In genomic region chr16:20620399-20620735, GRCm38 (mm10) we compare ENCODE assay signal across 8 mouse cellular contexts. TPM values are rescaled to one million over a fixed set of nuclear protein-coding genes. Genes with fewer than 3 reads are reported as not detected.
DNase-seq lines count a peak whose midpoint lies in the region; ATAC-seq and TF ChIP-seq lines count a peak whose summit lies in the region.

No protein-coding gene starts in this region.

- peak overlapping the region; percentile 69 for H3K4me3 ChIP-seq in erythroblast, embryonic 14.5 days (replicated peaks)
- peak overlapping the region in 2 of 3 experiments; percentile 62 to 80 for H3K4me3 ChIP-seq in CH12.LX (replicated peaks in 1 of 3; ENCODE audit: low read depth in 2 of 3, low read length in 2 of 3, poor library complexity in 1 of 3)
- peak overlapping the region; percentile 75 for H3K4me3 ChIP-seq in forebrain, embryonic 12.5 days (replicated peaks)
- peak overlapping the region; percentile 69 for H3K4me3 ChIP-seq in liver, embryonic 13.5 days (replicated peaks)

- TF ChIP-seq RAD21 in CH12.LX (IDR thresholded peaks at IDR 0.05; ENCODE audit: low read depth, low read length) = no peak

- 2% methylated on average over 9 of the region's 9 CpGs for WGBS in forebrain, embryonic 12.5 days
- 0% methylated on average over 9 of the region's 9 CpGs for WGBS in liver, embryonic 13.5 days (ENCODE audit: insufficient replicate concordance)

- peak overlapping the region; percentile 72 for H3K4me2 ChIP-seq in CH12.LX (ENCODE audit: insufficient read depth, low read depth, poor library complexity, severe bottlenecking)
- peak overlapping the region; percentile 75 for H3K4me2 ChIP-seq in forebrain, embryonic 12.5 days
- peak overlapping the region; percentile 95 for H3K4me2 ChIP-seq in liver, embryonic 13.5 days

- peaks cover 27% of the 10 kb centered on the region for H3K4me1 ChIP-seq in erythroblast, embryonic 14.5 days (ENCODE audit: control insufficient read depth)
- peaks cover 4 to 27% of the 10 kb centered on the region in 2 experiments; a peak in 3 of 4 replicates for H3K4me1 ChIP-seq in CH12.LX (ENCODE audit: control insufficient read depth in 1 of 2, insufficient read depth in 2 of 2)
- H3K4me1 ChIP-seq in forebrain, embryonic 12.5 days = peaks cover 30% of the 10 kb centered on the region
- peaks cover 35% of the 10 kb centered on the region for H3K4me1 ChIP-seq in liver, embryonic 13.5 days (replicated peaks)

- DNase-seq in CH12.LX (ENCODE audit: extremely low read depth) = no peak
- no peak for DNase-seq in liver, embryonic 13.5 days
- no peak for DNase-seq in left cerebral cortex, adult 18-20 months (ENCODE audit: low spot score in 2 of 2)
- no peak for DNase-seq in layer of hippocampus, adult 9-10 months (ENCODE audit: low spot score)
- DNase-seq in urinary bladder, postnatal 10 days (ENCODE audit: low spot score) = no peak

- in situ Hi-C loops in CH12.LX (cut with MboI; ENCODE audit: low pct_ligation_motif_present, low pct_unique_long_range_greater_than_20kb, low sequenced_read_pairs) = no loop called here

- no peak overlapping the region; the same call in 1 of the 2 replicates for H3K9ac ChIP-seq in CH12.LX (ENCODE audit: insufficient read depth, low read depth)
- peak overlapping the region; percentile 87 for H3K9ac ChIP-seq in forebrain, embryonic 12.5 days
- H3K9ac ChIP-seq in liver, embryonic 13.5 days = peak overlapping the region; percentile 71; the same call in 1 of the 2 replicates

- H3K9me3 ChIP-seq in erythroblast, embryonic 14.5 days (ENCODE audit: control insufficient read depth, low read length) = peaks cover 12% of the 10 kb centered on the region; the same call in 1 of the 2 replicates
- H3K9me3 ChIP-seq in CH12.LX (replicated peaks; ENCODE audit: low read length) = peaks cover 17% of the 10 kb centered on the region
- no peaks in the 10 kb centered on the region for H3K9me3 ChIP-seq in forebrain, embryonic 12.5 days
- no peaks in the 10 kb centered on the region for H3K9me3 ChIP-seq in liver, embryonic 13.5 days (replicated peaks)

- H3K27ac ChIP-seq in CH12.LX (ENCODE audit: insufficient read depth, low read depth) = no peak overlapping the region
- peak overlapping the region; percentile 82 for H3K27ac ChIP-seq in forebrain, embryonic 12.5 days
- H3K27ac ChIP-seq in liver, embryonic 13.5 days = no peak overlapping the region

- no peak for TF ChIP-seq POLR2A in CH12.LX (IDR thresholded peaks at IDR 0.05; ENCODE audit: low read depth, low read length)

- no peak for ATAC-seq in erythroblast, adult 5-6 weeks (replicated peaks; ENCODE audit: low FRiP score, poor library complexity, severe bottlenecking)
- ATAC-seq in forebrain, embryonic 12.5 days (ENCODE audit: low FRiP score) = peak; percentile 4
- ATAC-seq in liver, embryonic 13.5 days (ENCODE audit: low read depth) = no peak

- peaks cover 79% of the 10 kb centered on the region for H3K27me3 ChIP-seq in erythroblast, embryonic 14.5 days (ENCODE audit: control insufficient read depth)
- H3K27me3 ChIP-seq in CH12.LX (replicated peaks) = no peaks in the 10 kb centered on the region
- H3K27me3 ChIP-seq in forebrain, embryonic 12.5 days = peaks cover 9% of the 10 kb centered on the region; the same call in 1 of the 2 replicates
- peaks cover 69% of the 10 kb centered on the region for H3K27me3 ChIP-seq in liver, embryonic 13.5 days

- H3K79me2 ChIP-seq in CH12.LX (replicated peaks; ENCODE audit: control insufficient read depth, extremely low read depth, insufficient read depth, poor library complexity, severe bottlenecking) = no peaks in the 10 kb centered on the region

- no peaks in the 10 kb centered on the region for H3K36me3 ChIP-seq in erythroblast, embryonic 14.5 days (ENCODE audit: control insufficient read depth)
- H3K36me3 ChIP-seq in CH12.LX (replicated peaks in 1 of 2; ENCODE audit: control insufficient read depth in 1 of 2, insufficient read depth in 1 of 2, low read length in 1 of 2) = peaks cover 2 to 52% of the 10 kb centered on the region in 2 experiments
- peaks cover 5% of the 10 kb centered on the region; the same call in 1 of the 2 replicates for H3K36me3 ChIP-seq in forebrain, embryonic 12.5 days (replicated peaks)
- H3K36me3 ChIP-seq in liver, embryonic 13.5 days = no peaks in the 10 kb centered on the region

- no peak for TF ChIP-seq CTCF in CH12.LX (conservative IDR thresholded peaks at IDR 0.05 in 1 of 2, IDR thresholded peaks at IDR 0.05 in 1 of 2; ENCODE audit: low read depth in 2 of 2, low read length in 2 of 2)

- dilution Hi-C loops in CH12.LX (cut with MboI; ENCODE audit: extremely low pct_ligation_motif_present, extremely low pct_unique_long_range_greater_than_20kb, low sequenced_read_pairs) = no loop called here

- no peak for TF ChIP-seq EP300 in CH12.LX (IDR thresholded peaks at IDR 0.05; ENCODE audit: low read length)

TF ChIP-seq in CH12.LX, 34 proteins besides CTCF, POLR2A, EP300 and RAD21 (continues in another document):
- TF ChIP-seq MYC (IDR thresholded peaks at IDR 0.05; ENCODE audit: low read depth, low read length) (no peak), MXI1 (IDR thresholded peaks at IDR 0.05; ENCODE audit: low read depth, low read length) (no peak), TBP (conservative IDR thresholded peaks at IDR 0.05; ENCODE audit: low read depth, low read length) (no peak), RCOR1 (conservative IDR thresholded peaks at IDR 0.05; ENCODE audit: low read depth, low read length) (no peak), MAX (IDR thresholded peaks at IDR 0.05; ENCODE audit: low read length) (no peak), UBTF (IDR thresholded peaks at IDR 0.05; ENCODE audit: low read depth, low read length) (no peak), SMC3 (IDR thresholded peaks at IDR 0.05; ENCODE audit: low read depth, low read length) (no peak), CHD2 (IDR thresholded peaks at IDR 0.05; ENCODE audit: low read length) (no peak), JUND (conservative IDR thresholded peaks at IDR 0.05; ENCODE audit: low read depth, low read length) (no peak), ZNF384 (IDR thresholded peaks at IDR 0.05; ENCODE audit: low read depth, low read length) (no peak), ZMIZ1 (IDR thresholded peaks at IDR 0.05; ENCODE audit: low read depth, low read length) (no peak)

RNA-seq across cellular contexts. Expression of gene Camk2n2, which starts 0.7 kb away (rescaled TPM):
- not detected in 2 replicates for polyA plus RNA-seq in erythroblast, embryonic 14.5 days (2012)
- total RNA-seq in erythroblast, adult 5-6 weeks (2015; ENCODE audit: low replicate concordance) = not detected in 2 replicates
- 0.94 TPM in 1 of 2 replicates, not detected in the other for total RNA-seq in erythroblast, adult 5-6 weeks (2017; ENCODE audit: low replicate concordance)
- total RNA-seq in CH12.LX (2012; rRNA removed) (2.0 and 2.3 TPM in 2 replicates), CH12.LX (2014; rRNA removed) (1.4 and 1.5 TPM in 2 replicates)
- 7.0 and 7.2 TPM in 2 replicates for polyA plus RNA-seq in CH12.LX (2012; ENCODE audit: insufficient read length, low read depth)
- polyA plus RNA-seq in forebrain, embryonic 12.5 days (2016; fragmentation: Nextera tagmentation; extraction: Ambion mirVana) = 7.4 and 7.9 TPM in 2 replicates
- 0.10 and 0.30 TPM in 2 replicates for polyA plus RNA-seq in liver, embryonic 13.5 days (2015; fragmentation: Nextera tagmentation; extraction: Ambion mirVana)
- 100 to 1,000 TPM; 189 to 201 TPM for total RNA-seq in left cerebral cortex, adult 18-20 months (2021)

RNA-seq across cellular contexts. Expression of gene Alg3, which starts 8.8 kb away (rescaled TPM):
- 1.2 and 1.4 TPM in 2 replicates for polyA plus RNA-seq in erythroblast, embryonic 14.5 days (2012)
- total RNA-seq in erythroblast, adult 5-6 weeks (2015; ENCODE audit: low replicate concordance) = 7.7 and 22.7 TPM in 2 replicates
- 1.4 TPM in 1 of 2 replicates, not detected in the other for total RNA-seq in erythroblast, adult 5-6 weeks (2017; ENCODE audit: low replicate concordance)
- total RNA-seq in CH12.LX (2012; rRNA removed) (22.7 and 25.6 TPM in 2 replicates), CH12.LX (2014; rRNA removed) (16.0 and 17.2 TPM in 2 replicates)
- 70.4 and 81.1 TPM in 2 replicates for polyA plus RNA-seq in CH12.LX (2012; ENCODE audit: insufficient read length, low read depth)
- 40.1 and 41.5 TPM in 2 replicates for polyA plus RNA-seq in forebrain, embryonic 12.5 days (2016; fragmentation: Nextera tagmentation; extraction: Ambion mirVana)
- 27.6 and 29.0 TPM in 2 replicates for polyA plus RNA-seq in liver, embryonic 13.5 days (2015; fragmentation: Nextera tagmentation; extraction: Ambion mirVana)
- total RNA-seq in left cerebral cortex, adult 18-20 months (2021) = 10 to 100 TPM; 11.7 to 13.4 TPM

RNA-seq across cellular contexts. Expression of gene Gm49333, which starts 9.0 kb away (rescaled TPM):
- not detected in 2 replicates for polyA plus RNA-seq in erythroblast, embryonic 14.5 days (2012)
- total RNA-seq in erythroblast, adult 5-6 weeks (2015; ENCODE audit: low replicate concordance) = not detected in 2 replicates
- not detected in 2 replicates for total RNA-seq in erythroblast, adult 5-6 weeks (2017; ENCODE audit: low replicate concordance)
- total RNA-seq in CH12.LX (2012; rRNA removed) (0.08 TPM in 1 of 2 replicates, not detected in the other), CH12.LX (2014; rRNA removed) (not detected in 2 replicates)
- polyA plus RNA-seq in CH12.LX (2012; ENCODE audit: insufficient read length, low read depth) = not detected in 2 replicates
- polyA plus RNA-seq in forebrain, embryonic 12.5 days (2016; fragmentation: Nextera tagmentation; extraction: Ambion mirVana) = not detected in 2 replicates
- polyA plus RNA-seq in liver, embryonic 13.5 days (2015; fragmentation: Nextera tagmentation; extraction: Ambion mirVana) = not detected in 2 replicates
- not detected for total RNA-seq in left cerebral cortex, adult 18-20 months (2021)

RNA-seq across cellular contexts. Expression of gene Eef1akmt4, which starts 9.0 kb away (rescaled TPM):
- 0.24 and 0.43 TPM in 2 replicates for polyA plus RNA-seq in erythroblast, embryonic 14.5 days (2012)
- 8.2 and 10.6 TPM in 2 replicates for total RNA-seq in erythroblast, adult 5-6 weeks (2015; ENCODE audit: low replicate concordance)
- total RNA-seq in erythroblast, adult 5-6 weeks (2017; ENCODE audit: low replicate concordance) = 0.60 and 0.98 TPM in 2 replicates
- total RNA-seq in CH12.LX (2012; rRNA removed) (50.7 and 54.6 TPM in 2 replicates), CH12.LX (2014; rRNA removed) (82.8 and 86.9 TPM in 2 replicates)
- polyA plus RNA-seq in CH12.LX (2012; ENCODE audit: insufficient read length, low read depth) = 49.5 and 53.3 TPM in 2 replicates
- 18.9 and 22.5 TPM in 2 replicates for polyA plus RNA-seq in forebrain, embryonic 12.5 days (2016; fragmentation: Nextera tagmentation; extraction: Ambion mirVana)
- 21.5 and 23.7 TPM in 2 replicates for polyA plus RNA-seq in liver, embryonic 13.5 days (2015; fragmentation: Nextera tagmentation; extraction: Ambion mirVana)
- total RNA-seq in left cerebral cortex, adult 18-20 months (2021) = 1 to 10 TPM; 1.9 to 2.9 TPM

RNA-seq across cellular contexts. Expression of gene Ece2, which starts 9.3 kb away (rescaled TPM):
- not detected in 2 replicates for polyA plus RNA-seq in erythroblast, embryonic 14.5 days (2012)
- total RNA-seq in erythroblast, adult 5-6 weeks (2015; ENCODE audit: low replicate concordance) = not detected in 2 replicates
- total RNA-seq in erythroblast, adult 5-6 weeks (2017; ENCODE audit: low replicate concordance) = not detected in 2 replicates
- total RNA-seq in CH12.LX (2012; rRNA removed) = 0.08 and 0.34 TPM in 2 replicates
- 0.08 and 0.17 TPM in 2 replicates for total RNA-seq in CH12.LX (2014; rRNA removed)
- 0.26 and 0.49 TPM in 2 replicates for polyA plus RNA-seq in CH12.LX (2012; ENCODE audit: insufficient read length, low read depth)
- 7.2 and 8.5 TPM in 2 replicates for polyA plus RNA-seq in forebrain, embryonic 12.5 days (2016; fragmentation: Nextera tagmentation; extraction: Ambion mirVana)
- 0.20 and 0.39 TPM in 2 replicates for polyA plus RNA-seq in liver, embryonic 13.5 days (2015; fragmentation: Nextera tagmentation; extraction: Ambion mirVana)
- total RNA-seq in left cerebral cortex, adult 18-20 months (2021) = 10 to 100 TPM; 23.7 to 27.6 TPM

Comparison
In these comparisons a context has a peak if more than half of its experiments do, and no peak if none do; other contexts are left out.
1. RNA of gene Alg3, which starts 8.8 kb away (polyA plus RNA-seq): 70.4 to 81.1 TPM in CH12.LX, 40.1 to 41.5 TPM in forebrain, embryonic 12.5 days and 27.6 to 29.0 TPM in liver, embryonic 13.5 days; 1.2 to 1.4 TPM in erythroblast, embryonic 14.5 days; every median in the first group is over 10 times any median in the second.
2. Peak in every context shown above with its lines, with median percentiles within 50 percentile points of each other: H3K4me3 ChIP-seq and H3K4me2 ChIP-seq.